9 mouse cellular contexts compared by ENCODE assay signal in the genomic region with DNA sequence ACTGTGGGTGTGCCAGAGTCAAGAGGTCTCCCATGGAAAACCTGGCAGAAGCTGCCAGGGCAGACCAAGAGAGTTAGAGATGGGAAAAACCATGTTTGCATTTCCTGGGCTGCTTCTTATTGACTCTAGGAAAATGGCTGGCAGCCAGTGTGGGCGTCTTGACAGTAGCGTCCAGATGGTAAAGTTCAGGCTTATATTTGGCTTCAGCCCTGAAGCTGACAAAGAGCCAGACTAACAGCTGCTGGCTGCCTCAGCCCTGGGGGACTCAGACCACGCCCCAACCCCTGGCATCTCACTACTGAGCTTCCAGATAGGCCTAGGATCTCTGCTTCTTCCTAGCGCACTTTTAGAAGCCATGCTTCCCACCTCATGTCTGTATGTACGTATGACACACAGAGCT.
A peak's percentile ranks its signal among the peaks of the same experiment; 100 is the strongest.
DNase-seq lines count a peak whose midpoint lies in the region; ATAC-seq lines count a peak whose summit lies in the region.
"Had no signal": no experiment of that assay in that cellular context is flagged by ENCODE, and none has a peak within 500 bp of the region (broad histone marks: within the 10 kb centered on the region; RNA-seq: fewer than 3 reads in every experiment).

No protein-coding gene starts in this region.

- H3K4me1 ChIP-seq in neural tube, embryonic 13.5 days (replicated peaks), result peaks cover 61% of the 10 kb centered on the region
- peaks cover 49% of the 10 kb centered on the region for H3K4me1 ChIP-seq in hindbrain, embryonic 12.5 days

- intact Hi-C loops in left cerebral cortex, postnatal 4 days (cut with DNase I), result no loop called here

- no peaks in the 10 kb centered on the region for H3K36me3 ChIP-seq in neural tube, embryonic 13.5 days
- no peaks in the 10 kb centered on the region for H3K36me3 ChIP-seq in hindbrain, embryonic 12.5 days
- H3K36me3 ChIP-seq: neural tube, embryonic 12.5 days had no signal

- 47% methylated on average over 5 of the region's 5 CpGs for WGBS in neural tube, embryonic 13.5 days
- whole genome bisulfite sequencing in hindbrain, embryonic 12.5 days, result 60% methylated on average over 5 of the region's 5 CpGs

- DNase-seq in cerebellum, postnatal 4 days (ENCODE audit: low spot score in 2 of 2), result peak; percentile 23 to 78
- DNase-seq in cerebellum, adult 8-10 months, result no peak
- DNase-seq in neural tube, embryonic 10.5 days (ENCODE audit: extremely low spot score, low spot score), result no peak
- peak; percentile 91 for DNase-seq in left cerebral cortex, postnatal 4 days
- peak; percentile 55 for DNase-seq in right cerebral cortex, postnatal 4 days

- no peaks in the 10 kb centered on the region for H3K9me3 ChIP-seq in neural tube, embryonic 13.5 days
- H3K9me3 ChIP-seq in hindbrain, embryonic 12.5 days (replicated peaks), result no peaks in the 10 kb centered on the region
- H3K9me3 ChIP-seq: neural tube, embryonic 12.5 days had no signal

- no peak overlapping the region for H3K4me2 ChIP-seq in neural tube, embryonic 13.5 days
- H3K4me2 ChIP-seq in hindbrain, embryonic 12.5 days (replicated peaks), result no peak overlapping the region
- H3K4me2 ChIP-seq: neural tube, embryonic 12.5 days had no signal

- no peak for ATAC-seq in neural tube, embryonic 13.5 days (ENCODE audit: low read depth)
- no peak for ATAC-seq in hindbrain, embryonic 12.5 days (ENCODE audit: low FRiP score)
- ATAC-seq in erythroblast, adult 5-6 weeks (replicated peaks; ENCODE audit: low FRiP score, poor library complexity, severe bottlenecking), result no peak

- H3K9ac ChIP-seq in neural tube, embryonic 13.5 days, result no peak overlapping the region
- no peak overlapping the region for H3K9ac ChIP-seq in hindbrain, embryonic 12.5 days
- H3K9ac ChIP-seq: neural tube, embryonic 12.5 days had no signal

- H3K27me3 ChIP-seq in neural tube, embryonic 13.5 days, result no peaks in the 10 kb centered on the region
- H3K27me3 ChIP-seq in hindbrain, embryonic 12.5 days, result peaks cover 15% of the 10 kb centered on the region; the same call in 1 of the 2 replicates

- peak overlapping the region; percentile 79 for H3K27ac ChIP-seq in neural tube, embryonic 13.5 days (replicated peaks)
- peak overlapping the region; percentile 64; the same call in 1 of the 2 replicates for H3K27ac ChIP-seq in hindbrain, embryonic 12.5 days
- H3K27ac ChIP-seq: neural tube, embryonic 12.5 days had no signal

- no peak overlapping the region for H3K4me3 ChIP-seq in neural tube, embryonic 13.5 days
- no peak overlapping the region for H3K4me3 ChIP-seq in hindbrain, embryonic 12.5 days
- H3K4me3 ChIP-seq: neural tube, embryonic 12.5 days had no signal

Comparison
In these comparisons a context has a peak if more than half of its experiments do, and no peak if none do; other contexts are left out.
1. DNase-seq: peak in cerebellum, postnatal 4 days (2 of 2), left cerebral cortex, postnatal 4 days (single experiment) and right cerebral cortex, postnatal 4 days (single experiment); none in cerebellum, adult 8-10 months (single experiment) and neural tube, embryonic 10.5 days (single experiment).